Mouse (Mus musculus): ENCODE data around the gene Edc3.

The Edc3 gene

GRCm38 (mm10) chr9:57708068-57708719 lies at the start of gene Edc3:
TSS of gene Edc3 (plus strand) at chr9:57708540.
- DNase-seq (ENCODE audit: low read depth, low spot score) = peak; percentile 93

- DNase-seq (ENCODE audit: low read depth, low spot score) = peak; percentile 50
Measured at GRCm38 (mm10) chr9:57658970-57659369, 49.4 kb upstream of the Edc3 start.

GRCm38 (mm10) chr9:57659774-57660173 lies 48.6 kb upstream of the Edc3 start:
- peak; percentile 87 for DNase-seq (ENCODE audit: low read depth, low spot score)

- no peak for DNase-seq (ENCODE audit: low read depth, low spot score)
Measured at GRCm38 (mm10) chr9:57660501-57660900, 47.8 kb upstream of the Edc3 start.

- no peak for DNase-seq (ENCODE audit: low read depth, low spot score)
Measured at GRCm38 (mm10) chr9:57661552-57661951, 46.8 kb upstream of the Edc3 start.

GRCm38 (mm10) chr9:57664616-57665015 lies 43.7 kb upstream of the Edc3 start:
- no peak for DNase-seq (ENCODE audit: low read depth, low spot score)

- no peak for DNase-seq (ENCODE audit: low read depth, low spot score)
Measured at GRCm38 (mm10) chr9:57666536-57666935, 41.8 kb upstream of the Edc3 start.

- DNase-seq (ENCODE audit: low read depth, low spot score) = no peak
Measured at GRCm38 (mm10) chr9:57667136-57667535, 41.2 kb upstream of the Edc3 start.

GRCm38 (mm10) chr9:57667817-57668216 lies 40.5 kb upstream of the Edc3 start:
- no peak for DNase-seq (ENCODE audit: low read depth, low spot score)

GRCm38 (mm10) chr9:57668277-57668676 lies 40.1 kb upstream of the Edc3 start:
- DNase-seq (ENCODE audit: low read depth, low spot score) = no peak

- no peak for DNase-seq (ENCODE audit: low read depth, low spot score)
Measured at GRCm38 (mm10) chr9:57669566-57669965, 38.8 kb upstream of the Edc3 start.

- no peak for DNase-seq (ENCODE audit: low read depth, low spot score)
Measured at GRCm38 (mm10) chr9:57671037-57671436, 37.3 kb upstream of the Edc3 start.

GRCm38 (mm10) chr9:57671500-57671899 lies 36.8 kb upstream of the Edc3 start:
- no peak for DNase-seq (ENCODE audit: low read depth, low spot score)

GRCm38 (mm10) chr9:57681411-57681810 lies 26.9 kb upstream of the Edc3 start:
- peak; percentile 31 for DNase-seq (ENCODE audit: low read depth, low spot score)

- DNase-seq (ENCODE audit: low read depth, low spot score) = no peak
Measured at GRCm38 (mm10) chr9:57683520-57683919, 24.8 kb upstream of the Edc3 start, which contains the start of gene Cyp1a2. TSS of gene Cyp1a2 (minus strand) at chr9:57683703.

GRCm38 (mm10) chr9:57686011-57686410 lies 22.3 kb upstream of the Edc3 start:
- no peak for DNase-seq (ENCODE audit: low read depth, low spot score)

GRCm38 (mm10) chr9:57687751-57688150 lies 20.6 kb upstream of the Edc3 start, which contains the start of gene Cyp1a1:
TSS of gene Cyp1a1 (plus strand) at chr9:57687928.
- DNase-seq (ENCODE audit: low read depth, low spot score) = no peak

- DNase-seq (ENCODE audit: low read depth, low spot score) = peak; percentile 79
Measured at GRCm38 (mm10) chr9:57688158-57688557, 20.2 kb upstream of the Edc3 start.

GRCm38 (mm10) chr9:57688606-57689005 lies 19.7 kb upstream of the Edc3 start:
- DNase-seq (ENCODE audit: low read depth, low spot score) = no peak

GRCm38 (mm10) chr9:57694108-57694507 lies 14.2 kb upstream of the Edc3 start:
- DNase-seq (ENCODE audit: low read depth, low spot score) = no peak

- DNase-seq (ENCODE audit: low read depth, low spot score) = peak; percentile 55
Measured at GRCm38 (mm10) chr9:57696380-57697285, 11.7 kb upstream of the Edc3 start.

GRCm38 (mm10) chr9:57697380-57697779 lies 11.0 kb upstream of the Edc3 start:
- DNase-seq (ENCODE audit: low read depth, low spot score) = peak; percentile 37

All from R1 (cell line).